Mouse (Mus musculus) midbrain, postnatal 0 days (tissue): ENCODE results near the gene Wwc2. TPM values are rescaled to one million over a fixed set of nuclear protein-coding genes. Genes with fewer than 3 reads are reported as not detected.

Experiments
- ATAC-seq: fragments of 200-750 bp; cut with Nextera tagmentation; 2 replicates; pipeline ENCODE4 v1.8.0; 2017; ENCODE audit warnings: moderate number of reproducible peaks, mild to moderate bottlenecking, moderate TSS enrichment, moderate library complexity; ENCODE audit not compliant: low FRiP score
- DNase-seq: peaks from one replicate; pipeline ENCODE4 v3.0.0-alpha.2; 2015; ENCODE audit warnings: low spot score
- H3K27ac ChIP-seq: fragments of 300-500 bp; sonication (generic); 2 replicates; pipeline ENCODE4 v1.5.1; 2014; ENCODE audit warnings: low read depth, mild to moderate bottlenecking, low read length, mixed read lengths
- H3K27me3 ChIP-seq: fragments of 300-500 bp; sonication (generic); 2 replicates; pipeline ENCODE4 v1.6.1; 2014; ENCODE audit warnings: low read length, control low read depth, mixed read lengths; ENCODE audit not compliant: insufficient read depth
- H3K36me3 ChIP-seq: fragments of 300-500 bp; sonication (generic); 2 replicates; pipeline ENCODE4 v1.6.1; 2014; ENCODE audit warnings: low read length, control low read depth, mixed read lengths; ENCODE audit not compliant: insufficient read depth
- H3K4me1 ChIP-seq: fragments of 300-500 bp; sonication (generic); 2 replicates; pipeline ENCODE4 v1.6.1; 2014; ENCODE audit warnings: mild to moderate bottlenecking, control low read depth, antibody characterized with exemption, low read length, mixed read lengths; ENCODE audit not compliant: insufficient read depth
- H3K4me2 ChIP-seq: fragments of 300-500 bp; sonication (generic); 2 replicates; pipeline ENCODE4 v1.6.1; 2014; ENCODE audit warnings: low read depth, mild to moderate bottlenecking, low read length, mixed read lengths; ENCODE audit not compliant: poor library complexity, severe bottlenecking
- H3K4me3 ChIP-seq: fragments of 300-500 bp; sonication (generic); 2 replicates; pipeline ENCODE4 v1.5.1; 2014; ENCODE audit warnings: low read depth, mild to moderate bottlenecking, low read length, moderate library complexity
- H3K9ac ChIP-seq: fragments of 300-500 bp; sonication (generic); replicated peaks from 2 replicates; pipeline ENCODE4 v1.6.1; 2014; ENCODE audit warnings: mild to moderate bottlenecking, low read length, moderate library complexity, mixed read lengths; ENCODE audit not compliant: poor library complexity, severe bottlenecking
- H3K9me3 ChIP-seq: fragments of 300-500 bp; sonication (generic); 2 replicates; pipeline ENCODE4 v1.6.1; 2016; ENCODE audit warnings: low read length, control low read depth
- CTCF ChIP-seq: IDR thresholded peaks from 2 replicates; pipeline ENCODE4 v1.5.1; 2016; ENCODE audit warnings: antibody characterized with exemption, mild to moderate bottlenecking
- WGBS: fragments of 180-500 bp; shearing (Covaris S2); extraction: QIAGEN DNeasy Blood & Tissue Kit; methylation state at CpG from one replicate; pipeline ENCODE4 v1.1.7; 2014; 5-methylcytosine and 5-hydroxymethylcytosine counted together
- polyA plus RNA-seq: library from polyadenylated mRNA; unstranded; fragments of >200 nt; fragmentation: Nextera tagmentation; extraction: Ambion mirVana; gene quantifications from 2 replicates; pipeline ENCODE4 v1.2.1, GENCODE M21; 2015
- total RNA-seq: library from RNA; depleted of rRNA; stranded (reverse); fragments of >200 nt; gene quantifications from 2 replicates; pipeline ENCODE4 v1.2.3, GENCODE M21; 2014

The Wwc2 gene
- total and polyA plus RNA-seq, 2 experiments from 2014 or later: 4.5 to 9.6 TPM

- Histone ChIP-seq H3K27ac (no peak overlapping the region), H3K4me3 (no peak overlapping the region), H3K4me2 (no peak overlapping the region), H3K4me1 (no peaks in the 10 kb centered on the region), H3K36me3 (peaks cover 2% of the 10 kb centered on the region; the same call in 1 of the 2 replicates), H3K9ac (no peak overlapping the region), H3K9me3 (no peaks in the 10 kb centered on the region), H3K27me3 (no peaks in the 10 kb centered on the region)
- no peak for DNase-seq
- TF ChIP-seq CTCF: no peak
- 65% methylated on average over 23 of the region's 23 CpGs for WGBS
- peak; percentile 49 for ATAC-seq
Observed at GRCm38 (mm10) chr8:47889936-47890813, 100.5 kb downstream of the Wwc2 start.

GRCm38 (mm10) chr8:47888841-47889570 lies 101.7 kb downstream of the Wwc2 start:
- H3K4me3 ChIP-seq: no peak overlapping the region
- WGBS: 79% methylated on average over 11 of the region's 11 CpGs
- H3K27ac ChIP-seq: no peak overlapping the region
- no peaks in the 10 kb centered on the region; the same call in 1 of the 2 replicates for H3K36me3 ChIP-seq
- H3K4me2 ChIP-seq: no peak overlapping the region
- H3K27me3 ChIP-seq: no peaks in the 10 kb centered on the region
- H3K9ac ChIP-seq: no peak overlapping the region
- DNase-seq (no peak), ATAC-seq (no peak)
- H3K4me1 ChIP-seq: no peaks in the 10 kb centered on the region
- TF ChIP-seq CTCF: no peak
- H3K9me3 ChIP-seq: no peaks in the 10 kb centered on the region

- no peak for TF ChIP-seq CTCF
- Histone ChIP-seq H3K4me3 (no peak overlapping the region), H3K4me1 (no peaks in the 10 kb centered on the region), H3K9me3 (no peaks in the 10 kb centered on the region), H3K9ac (no peak overlapping the region), H3K27ac (no peak overlapping the region), H3K27me3 (no peaks in the 10 kb centered on the region), H3K36me3 (peaks cover 4% of the 10 kb centered on the region), H3K4me2 (no peak overlapping the region)
- WGBS: 85% methylated on average over 5 of the region's 5 CpGs
- ATAC-seq (no peak), DNase-seq (no peak)
Observed at GRCm38 (mm10) chr8:47884306-47884705, 106.4 kb downstream of the Wwc2 start.

- H3K36me3 ChIP-seq: peaks cover 4% of the 10 kb centered on the region
- no peak overlapping the region for H3K4me2 ChIP-seq
- H3K4me1 ChIP-seq: no peaks in the 10 kb centered on the region
- H3K27me3 ChIP-seq: no peaks in the 10 kb centered on the region
- no peak overlapping the region for H3K9ac ChIP-seq
- H3K9me3 ChIP-seq: no peaks in the 10 kb centered on the region
- no peak for ATAC-seq
- 93% methylated on average over 8 of the region's 8 CpGs for WGBS
- TF ChIP-seq CTCF: no peak
- no peak for DNase-seq
- H3K4me3 ChIP-seq: no peak overlapping the region
- H3K27ac ChIP-seq: no peak overlapping the region
Observed at GRCm38 (mm10) chr8:47883739-47884138, 107.0 kb downstream of the Wwc2 start.

GRCm38 (mm10) chr8:47878516-47878915 lies 112.2 kb downstream of the Wwc2 start:
- no peak for ATAC-seq
- Histone ChIP-seq H3K9ac (no peak overlapping the region), H3K4me1 (no peaks in the 10 kb centered on the region), H3K9me3 (no peaks in the 10 kb centered on the region), H3K4me2 (no peak overlapping the region), H3K4me3 (no peak overlapping the region), H3K27me3 (no peaks in the 10 kb centered on the region), H3K27ac (no peak overlapping the region), H3K36me3 (peaks cover 4% of the 10 kb centered on the region)
- DNase-seq: no peak
- TF ChIP-seq CTCF: no peak
- WGBS: 72% methylated on average over 3 of the region's 3 CpGs

GRCm38 (mm10) chr8:47875865-47876264 lies 114.9 kb downstream of the Wwc2 start:
- ATAC-seq: no peak

More at GRCm38 (mm10) chr8:47875865-47876264, 114.9 kb downstream of the Wwc2 start:
- WGBS: 95% methylated on average over 12 of the region's 12 CpGs
- no peak for DNase-seq
- no peaks in the 10 kb centered on the region for H3K27me3 ChIP-seq
- no peaks in the 10 kb centered on the region for H3K9me3 ChIP-seq
- H3K4me3 ChIP-seq: no peak overlapping the region
- H3K27ac ChIP-seq: no peak overlapping the region
- no peaks in the 10 kb centered on the region for H3K4me1 ChIP-seq
- H3K9ac ChIP-seq: no peak overlapping the region
- no peak for TF ChIP-seq CTCF
- no peak overlapping the region for H3K4me2 ChIP-seq
- no peaks in the 10 kb centered on the region for H3K36me3 ChIP-seq
